In genomic region chr5:111290071-111290470, GRCm38 (mm10) we compare ENCODE assay signal across 22 mouse cellular contexts. TPM values are rescaled to one million over a fixed set of nuclear protein-coding genes. Genes with fewer than 3 reads are reported as not detected.
DNase-seq lines count a peak whose midpoint lies in the region; ATAC-seq and TF ChIP-seq lines count a peak whose summit lies in the region.
"Had no signal": no experiment of that assay in that cellular context is flagged by ENCODE, and none has a peak within 500 bp of the region (broad histone marks: within the 10 kb centered on the region; RNA-seq: fewer than 3 reads in every experiment).

No protein-coding gene starts in this region.

- no peaks in the 10 kb centered on the region for H3K27me3 ChIP-seq in hindbrain, postnatal 0 days (ENCODE audit: insufficient read depth, low read length)
- H3K27me3 ChIP-seq: embryonic facial prominence, embryonic 12.5 days; hindbrain, embryonic 13.5 days; Patski had no signal

- H3K9ac ChIP-seq in hindbrain, postnatal 0 days (replicated peaks; ENCODE audit: low read length): no peak overlapping the region
- H3K9ac ChIP-seq: embryonic facial prominence, embryonic 12.5 days; heart, embryonic 15.5 days; hindbrain, embryonic 13.5 days had no signal

- no peaks in the 10 kb centered on the region for H3K9me3 ChIP-seq in hindbrain, postnatal 0 days (ENCODE audit: low read length)
- H3K9me3 ChIP-seq: embryonic facial prominence, embryonic 12.5 days; G1E; heart, embryonic 15.5 days; hindbrain, embryonic 13.5 days; midbrain, embryonic 10.5 days had no signal

- H3K27ac ChIP-seq in hindbrain, postnatal 0 days: no peak overlapping the region
- H3K27ac ChIP-seq: embryonic facial prominence, embryonic 12.5 days; heart, embryonic 15.5 days; hindbrain, embryonic 13.5 days; kidney, postnatal 0 days; midbrain, embryonic 10.5 days had no signal

- no peak overlapping the region for H3K4me2 ChIP-seq in hindbrain, postnatal 0 days (ENCODE audit: low read depth, low read length)
- H3K4me2 ChIP-seq: embryonic facial prominence, embryonic 12.5 days; heart, embryonic 15.5 days; hindbrain, embryonic 13.5 days had no signal

- no peak for DNase-seq in frontal cortex, postnatal 14 days (ENCODE audit: low spot score in 2 of 2)
- DNase-seq in left cerebral cortex, postnatal 14 days (ENCODE audit: low spot score in 2 of 2): peak; percentile 41 to 62
- DNase-seq in left cerebral cortex, adult 11 months (ENCODE audit: low spot score): no peak
- peak; percentile 44 for DNase-seq in right cerebral cortex, postnatal 25 days
- DNase-seq in right cerebral cortex, postnatal 4 days: no peak
- no peak for DNase-seq in hindbrain, postnatal 0 days (ENCODE audit: low spot score)
- DNase-seq: adrenal gland, postnatal 36 days; B cell, adult 2 months; cerebellum, adult 11 months; cerebellum, postnatal 25 days; heart, postnatal 36 days; kidney, adult 18-20 months; spleen, adult 18-20 months had no signal

- WGBS in hindbrain, postnatal 0 days: 49% methylated on average over 11 of the region's 11 CpGs

- ATAC-seq in frontal cortex, adult (ENCODE audit: low TSS enrichment): peak; percentile 50; the same call in 1 of the 2 replicates
- no peak for ATAC-seq in hindbrain, postnatal 0 days
- ATAC-seq: inflammation-experienced regulatory T-cells, adult 6 months; Patski had no signal

- H3K36me3 ChIP-seq in hindbrain, postnatal 0 days (ENCODE audit: insufficient read depth, low read length): peaks cover 25% of the 10 kb centered on the region
- H3K36me3 ChIP-seq: G1E had no signal

- no peak for TF ChIP-seq CTCF in hindbrain, postnatal 0 days (IDR thresholded peaks at IDR 0.05; ENCODE audit: low read depth)

- H3K4me1 ChIP-seq in hindbrain, postnatal 0 days (ENCODE audit: insufficient read depth, low read length): no peaks in the 10 kb centered on the region
- H3K4me1 ChIP-seq: embryonic facial prominence, embryonic 12.5 days had no signal

- H3K4me3 ChIP-seq in hindbrain, postnatal 0 days (ENCODE audit: low read length): no peak overlapping the region
- H3K4me3 ChIP-seq: embryonic facial prominence, embryonic 12.5 days; heart, embryonic 15.5 days; hindbrain, embryonic 13.5 days; midbrain, embryonic 10.5 days had no signal

- intact Hi-C loops in left cerebral cortex, postnatal 14 days (cut with DNase I): no loop called here

RNA-seq across cellular contexts. Expression of gene Pitpnb, which starts 40.5 kb away (rescaled TPM):
- total RNA-seq in left cerebral cortex, postnatal 14 days (2021): 10 to 100 TPM; 71.3 to 71.8 TPM
- total RNA-seq in hindbrain, postnatal 0 days (2014; rRNA removed): 9.0 and 10.2 TPM in 2 replicates
- polyA plus RNA-seq in hindbrain, postnatal 0 days (2015; fragmentation: Nextera tagmentation; extraction: Ambion mirVana): 78.8 and 79.9 TPM in 2 replicates

Comparison
In these comparisons a context has a peak if more than half of its experiments do, and no peak if none do; other contexts are left out.
1. DNase-seq: peak in left cerebral cortex, postnatal 14 days (2 of 2) and right cerebral cortex, postnatal 25 days (single experiment); none in frontal cortex, postnatal 14 days (0 of 2), left cerebral cortex, adult 11 months (single experiment), right cerebral cortex, postnatal 4 days (single experiment) and hindbrain, postnatal 0 days (single experiment).